Mouse (Mus musculus) thymus, adult 2 months (tissue): Measurements from ENCODE around the gene Robo1.

Experiments
- CTCF ChIP-seq: fragments of 200-500 bp; IDR thresholded peaks from 2 replicates; pipeline ENCODE4 v1.5.1; 2012; ENCODE audit warnings: mild to moderate bottlenecking, control low read depth, low read length, moderate library complexity, borderline replicate concordance; ENCODE audit not compliant: control insufficient read depth, poor library complexity, insufficient read depth; ENCODE audit errors: extremely low read depth
- POLR2A ChIP-seq: fragments of 200-500 bp; IDR thresholded peaks from 2 replicates; pipeline ENCODE4 v1.6.1; 2012; ENCODE audit warnings: mild to moderate bottlenecking, low read length, control low read depth, moderate library complexity; ENCODE audit not compliant: control insufficient read depth, poor library complexity, insufficient read depth; ENCODE audit errors: extremely low read depth

GRCm38 (mm10) chr16:73002685-73003084 is 694.6 kb downstream of the Robo1 start:
- TF ChIP-seq CTCF (no peak), POLR2A (no peak)
